Mouse (Mus musculus) E14TG2a.4 (cell line): ENCODE data around the gene Hist2h2aa2.
"Not testable (repeated sequence)": the region's sequence is repeated elsewhere in the genome, so short reads cannot be mapped to it uniquely, and the experiment has no call there.

Experiments used
- CTCF ChIP-seq: conservative IDR thresholded peaks from 2 replicates; pipeline ENCODE4 v1.5.1; 2014; ENCODE audit warnings: low read length
- NANOG ChIP-seq: IDR thresholded peaks from 2 replicates; pipeline ENCODE4 v1.6.1; 2014; ENCODE audit warnings: borderline replicate concordance, low read length, mixed read lengths

DNA sequence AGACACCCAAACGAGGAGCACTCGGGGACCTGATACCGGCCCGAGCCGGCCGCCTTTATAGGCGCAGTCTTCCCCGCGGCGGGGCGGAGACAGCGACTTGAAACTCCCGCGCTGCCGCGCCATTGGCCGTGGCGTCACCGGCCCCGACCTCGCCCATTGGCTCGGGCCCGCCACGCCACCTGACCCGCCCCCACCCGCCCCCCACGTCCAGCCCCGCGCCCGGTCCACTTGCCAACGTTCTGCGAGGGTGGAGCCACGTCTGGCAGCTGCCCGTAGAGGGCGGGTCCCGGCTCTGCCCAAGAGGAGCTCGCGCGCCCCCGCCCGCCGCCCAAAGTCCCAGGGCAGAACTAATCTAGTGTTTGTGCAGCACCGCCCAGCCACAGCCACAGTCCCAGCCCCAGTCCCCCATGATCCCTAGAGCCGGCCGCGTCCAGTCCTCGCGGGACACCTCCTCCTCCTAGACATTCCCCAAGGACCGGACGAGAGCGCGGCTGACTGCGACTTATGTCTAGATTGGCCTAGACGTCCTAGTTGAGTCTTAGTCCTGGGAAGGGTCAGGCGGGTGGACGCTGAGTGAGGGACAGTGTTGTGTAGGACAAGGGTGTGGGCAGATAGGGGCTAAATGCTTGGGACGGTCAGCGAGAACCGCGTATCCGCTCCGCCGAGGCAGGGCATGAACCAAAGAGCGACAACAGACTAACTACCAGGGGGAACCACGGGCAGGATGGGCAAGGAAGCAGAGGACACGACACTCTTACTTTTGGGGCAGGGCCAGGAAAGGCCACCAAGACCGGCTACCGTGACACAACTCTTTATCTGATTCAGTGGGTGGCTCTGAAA is 902 bp downstream of the Hist2h2aa2 start, which contains the start of gene Hist2h3c2:
- not testable (repeated sequence) for TF ChIP-seq CTCF, NANOG
